Mouse (Mus musculus) CH12.LX (cell line): Measurements from ENCODE around the gene Zfp11.

Experiments
- CTCF ChIP-seq, 2 experiments: IDR thresholded peaks in 1 of 2; conservative IDR thresholded peaks in 1 of 2; 2 replicates each; pipeline ENCODE4 v1.5.1; 2011 to 2012; ENCODE audit warnings: low read depth in 2 of 2, low read length in 2 of 2, improper control_type of control experiment in 1 of 2, inconsistent platforms in 1 of 2, mild to moderate bottlenecking in 1 of 2, moderate library complexity in 1 of 2
- MAX ChIP-seq: IDR thresholded peaks from 2 replicates; pipeline ENCODE4 v1.6.1; 2011; ENCODE audit warnings: low read length, improper control_type of control experiment
- USF1 ChIP-seq: IDR thresholded peaks from 2 replicates; pipeline ENCODE4 v1.6.1; 2014; ENCODE audit warnings: low read depth, mild to moderate bottlenecking, inconsistent platforms, low read length, improper control_type of control experiment

- peak; percentile 82; the same call in 1 of the 2 replicates for TF ChIP-seq MAX
- no peak for TF ChIP-seq CTCF (conservative IDR thresholded peaks at IDR 0.05 in 1 of 2, IDR thresholded peaks at IDR 0.05 in 1 of 2; ENCODE audit: low read depth in 2 of 2, low read length in 2 of 2)
- TF ChIP-seq USF1 = no peak
Observed at GRCm38 (mm10) chr5:129715326-129715861, 45.5 kb upstream of the Zfp11 start, which contains the start of gene Mrps17.
